ENCODE assay signal across 19 mouse cellular contexts in the genomic region with DNA sequence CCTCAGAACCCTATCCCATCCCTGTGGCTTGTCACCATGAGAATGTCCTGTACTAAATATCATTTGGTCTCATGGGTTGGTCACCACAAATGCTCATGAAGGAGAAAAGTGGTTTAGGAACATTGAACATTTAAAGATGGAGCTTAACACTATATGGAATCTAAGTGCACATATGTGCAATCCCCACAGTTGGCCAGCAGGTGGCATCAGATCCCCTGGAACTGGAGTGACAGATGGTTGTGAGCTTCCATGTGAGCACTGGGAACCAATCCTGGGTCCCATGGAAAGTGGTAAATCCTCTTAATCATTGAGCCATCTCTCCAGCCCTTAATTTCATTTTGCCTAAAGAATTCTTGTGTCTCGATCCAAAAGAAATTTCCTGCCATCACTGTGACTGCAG.
DNase-seq lines count a peak whose midpoint lies in the region; ATAC-seq and TF ChIP-seq lines count a peak whose summit lies in the region.
"Had no signal": no experiment of that assay in that cellular context is flagged by ENCODE, and none has a peak within 500 bp of the region (broad histone marks: within the 10 kb centered on the region; RNA-seq: fewer than 3 reads in every experiment).

No protein-coding gene starts in this region.

- H3K9ac ChIP-seq in hindbrain, postnatal 0 days (replicated peaks; ENCODE audit: low read length) = no peak overlapping the region
- no peak overlapping the region for H3K9ac ChIP-seq in hindbrain, embryonic 14.5 days
- no peak overlapping the region for H3K9ac ChIP-seq in liver, embryonic 14.5 days (replicated peaks)
- no peak overlapping the region for H3K9ac ChIP-seq in liver, embryonic 12.5 days
- H3K9ac ChIP-seq in ES-Bruce4 (ENCODE audit: low read depth, poor library complexity, severe bottlenecking) = no peak overlapping the region
- H3K9ac ChIP-seq: kidney, embryonic 15.5 days; liver, embryonic 15.5 days had no signal

- in situ Hi-C loops in Patski (cut with MboI; ENCODE audit: low pct_unique_long_range_greater_than_20kb) = no loop called here

- DNase-seq in hindbrain, postnatal 0 days (ENCODE audit: low spot score) = no peak
- no peak for DNase-seq in hindbrain, embryonic 14.5 days (ENCODE audit: low spot score)
- DNase-seq in liver, embryonic 14.5 days (ENCODE audit: low read depth in 3 of 3, low spot score in 3 of 3) = no peak
- DNase-seq in Patski (ENCODE audit: low read depth, low spot score) = no peak
- no peak for DNase-seq in adrenal gland, postnatal 10 days
- no peak for DNase-seq in cerebellum, adult 18-20 months
- DNase-seq: B cell, adult 2 months; cerebellum, adult 8-10 months; gastrocnemius, postnatal 14 days; lung, postnatal 14 days; thymus, adult 18-20 months; thymus, postnatal 4 days had no signal

- TF ChIP-seq CTCF in hindbrain, postnatal 0 days (IDR thresholded peaks at IDR 0.05; ENCODE audit: low read depth) = peak; percentile 34
- peak; percentile 52 for TF ChIP-seq CTCF in liver, embryonic 14.5 days (IDR thresholded peaks at IDR 0.05; ENCODE audit: low read depth)
- TF ChIP-seq CTCF in ES-Bruce4 (IDR thresholded peaks at IDR 0.05; ENCODE audit: low read depth, low read length) (peak; percentile 42), Patski (IDR thresholded peaks at IDR 0.05) (peak; percentile 28)

- CTCF ChIA-PET in Patski (lab: Charles Lee) = no interaction called here

- H3K27me3 ChIP-seq in hindbrain, postnatal 0 days (ENCODE audit: insufficient read depth, low read length) = no peaks in the 10 kb centered on the region
- no peaks in the 10 kb centered on the region for H3K27me3 ChIP-seq in hindbrain, embryonic 14.5 days (ENCODE audit: control insufficient read depth, insufficient read depth, low read length)
- H3K27me3 ChIP-seq in liver, embryonic 14.5 days (ENCODE audit: control insufficient read depth, insufficient read depth, low read length) = no peaks in the 10 kb centered on the region
- H3K27me3 ChIP-seq in liver, embryonic 12.5 days (replicated peaks) = no peaks in the 10 kb centered on the region
- H3K27me3 ChIP-seq in ES-Bruce4 (ENCODE audit: control insufficient read depth, insufficient read depth, low read length, poor library complexity, severe bottlenecking) (no peaks in the 10 kb centered on the region), Patski (peaks cover 3% of the 10 kb centered on the region)
- H3K27me3 ChIP-seq: kidney, embryonic 15.5 days; liver, embryonic 15.5 days; megakaryocyte, embryonic 14.5 days had no signal

- H3K4me1 ChIP-seq in hindbrain, postnatal 0 days (ENCODE audit: insufficient read depth, low read length) = no peaks in the 10 kb centered on the region
- H3K4me1 ChIP-seq in hindbrain, embryonic 14.5 days (replicated peaks; ENCODE audit: control insufficient read depth, insufficient read depth, low read length) = no peaks in the 10 kb centered on the region; the same call in 1 of the 2 replicates
- no peaks in the 10 kb centered on the region for H3K4me1 ChIP-seq in liver, embryonic 14.5 days (replicated peaks; ENCODE audit: control insufficient read depth in 2 of 2, insufficient read depth in 2 of 2, low read length in 1 of 2)
- H3K4me1 ChIP-seq in liver, embryonic 12.5 days = no peaks in the 10 kb centered on the region
- H3K4me1 ChIP-seq in ES-Bruce4 (ENCODE audit: control insufficient read depth, insufficient read depth, low read length) = no peaks in the 10 kb centered on the region
- H3K4me1 ChIP-seq: liver, embryonic 15.5 days; megakaryocyte, embryonic 14.5 days had no signal

- no peak for TF ChIP-seq EP300 in liver, embryonic 14.5 days (IDR thresholded peaks at IDR 0.05; ENCODE audit: low read depth)
- TF ChIP-seq EP300 in ES-Bruce4 (IDR thresholded peaks at IDR 0.05; ENCODE audit: insufficient read depth, low read depth, low read length) = no peak

- H3K4me3 ChIP-seq in hindbrain, postnatal 0 days (ENCODE audit: low read length) = no peak overlapping the region
- no peak overlapping the region for H3K4me3 ChIP-seq in hindbrain, embryonic 14.5 days (replicated peaks; ENCODE audit: low read length)
- H3K4me3 ChIP-seq in liver, embryonic 14.5 days (ENCODE audit: insufficient read depth in 1 of 2, low read depth in 2 of 2, low read length in 2 of 2) = no peak overlapping the region
- no peak overlapping the region for H3K4me3 ChIP-seq in liver, embryonic 12.5 days
- H3K4me3 ChIP-seq in ES-Bruce4 (ENCODE audit: low read depth, low read length) = no peak overlapping the region
- H3K4me3 ChIP-seq: hindbrain, embryonic 10.5 days; kidney, embryonic 15.5 days; limb, embryonic 10.5 days; liver, embryonic 15.5 days; megakaryocyte, embryonic 14.5 days had no signal

- ATAC-seq in hindbrain, postnatal 0 days = no peak
- ATAC-seq in hindbrain, embryonic 14.5 days (ENCODE audit: low FRiP score) = no peak
- no peak for ATAC-seq in liver, embryonic 14.5 days (ENCODE audit: insufficient read depth)
- no peak for ATAC-seq in liver, embryonic 12.5 days
- ATAC-seq in Patski = no peak

- 0 out of 2 replicates have a peak, but pooled peaks cover 2% of the 10 kb centered on the region for H3K9me3 ChIP-seq in hindbrain, postnatal 0 days (ENCODE audit: low read length)
- peaks cover 12% of the 10 kb centered on the region; the same call in 1 of the 2 replicates for H3K9me3 ChIP-seq in hindbrain, embryonic 14.5 days (ENCODE audit: control insufficient read depth, low read length)
- H3K9me3 ChIP-seq in liver, embryonic 14.5 days (ENCODE audit: control insufficient read depth, low read length) = no peaks in the 10 kb centered on the region; the same call in 1 of the 2 replicates
- H3K9me3 ChIP-seq in liver, embryonic 12.5 days (replicated peaks) = peaks cover 32% of the 10 kb centered on the region
- H3K9me3 ChIP-seq in ES-Bruce4 (replicated peaks; ENCODE audit: control insufficient read depth, insufficient read depth, low read length, poor library complexity, severe bottlenecking) = peaks cover under 1% of the 10 kb centered on the region
- H3K9me3 ChIP-seq: kidney, embryonic 15.5 days had no signal

- no peak for TF ChIP-seq POLR2A in ES-Bruce4 (IDR thresholded peaks at IDR 0.05; ENCODE audit: insufficient read depth, low read length)

- no peaks in the 10 kb centered on the region for H3K36me3 ChIP-seq in hindbrain, postnatal 0 days (ENCODE audit: insufficient read depth, low read length)
- H3K36me3 ChIP-seq in hindbrain, embryonic 14.5 days (replicated peaks; ENCODE audit: control insufficient read depth, insufficient read depth) = no peaks in the 10 kb centered on the region
- no peaks in the 10 kb centered on the region for H3K36me3 ChIP-seq in liver, embryonic 14.5 days (replicated peaks; ENCODE audit: control insufficient read depth, insufficient read depth, low read depth)
- H3K36me3 ChIP-seq in liver, embryonic 12.5 days = no peaks in the 10 kb centered on the region
- no peaks in the 10 kb centered on the region for H3K36me3 ChIP-seq in ES-Bruce4 (ENCODE audit: control insufficient read depth, insufficient read depth, low read length, poor library complexity, severe bottlenecking)
- H3K36me3 ChIP-seq: kidney, embryonic 15.5 days; liver, embryonic 15.5 days had no signal

- WGBS in hindbrain, postnatal 0 days = 94% methylated on average over 1 of the region's 1 CpGs
- WGBS in hindbrain, embryonic 14.5 days = 97% methylated on average over 1 of the region's 1 CpGs
- 66% methylated on average over 1 of the region's 1 CpGs for WGBS in liver, embryonic 14.5 days (ENCODE audit: insufficient replicate concordance)
- WGBS in liver, embryonic 12.5 days (ENCODE audit: insufficient replicate concordance) = 68% methylated on average over 1 of the region's 1 CpGs

- POLR2A ChIA-PET in Patski (lab: Charles Lee) = no interaction called here

- H3K27ac ChIP-seq in hindbrain, postnatal 0 days = no peak overlapping the region
- H3K27ac ChIP-seq in hindbrain, embryonic 14.5 days = no peak overlapping the region
- no peak overlapping the region for H3K27ac ChIP-seq in liver, embryonic 14.5 days
- no peak overlapping the region for H3K27ac ChIP-seq in liver, embryonic 12.5 days
- no peak overlapping the region for H3K27ac ChIP-seq in ES-Bruce4 (ENCODE audit: insufficient read depth, low read length)
- H3K27ac ChIP-seq: hindbrain, embryonic 10.5 days; kidney, embryonic 15.5 days; limb, embryonic 10.5 days; liver, embryonic 15.5 days had no signal

- no peak overlapping the region for H3K4me2 ChIP-seq in hindbrain, postnatal 0 days (ENCODE audit: low read depth, low read length)
- H3K4me2 ChIP-seq in hindbrain, embryonic 14.5 days (replicated peaks) = no peak overlapping the region
- H3K4me2 ChIP-seq in liver, embryonic 14.5 days (ENCODE audit: low read depth) = no peak overlapping the region
- H3K4me2 ChIP-seq in liver, embryonic 12.5 days = no peak overlapping the region
- H3K4me2 ChIP-seq: kidney, embryonic 15.5 days; liver, embryonic 15.5 days had no signal
